Mouse (Mus musculus): ENCODE measurements around the gene Gm1043. TPM values are rescaled to one million over a fixed set of nuclear protein-coding genes. Genes with fewer than 3 reads are reported as not detected.

Gene Gm1043
- polyA plus RNA-seq, 1 experiment from 2014 or later, result not detected

DNA sequence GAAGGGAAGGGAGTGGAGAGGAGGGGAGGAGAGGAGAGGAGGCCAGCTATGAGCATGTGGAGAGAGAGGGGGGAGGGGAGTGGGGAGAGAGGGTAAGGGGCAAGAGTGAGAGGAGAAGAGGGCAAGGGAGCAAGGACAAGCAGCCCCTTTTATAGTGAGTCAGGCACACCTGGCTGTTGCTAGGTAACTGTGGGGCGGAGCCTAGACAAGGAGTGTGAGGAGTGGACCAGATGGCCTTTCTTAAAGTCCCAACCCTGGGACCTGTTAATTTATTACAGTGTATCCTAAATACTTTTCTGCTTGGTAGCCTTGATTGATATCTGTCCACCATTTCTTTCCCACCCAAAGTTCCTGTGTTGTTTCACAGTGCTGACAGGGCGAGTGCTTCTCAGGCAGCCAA is 36.1 kb upstream of the Gm1043 start:
- Histone ChIP-seq H3K9me3 (no peaks in the 10 kb centered on the region), H3K4me3 (no peak overlapping the region), H3K27ac (no peak overlapping the region), H3K27me3 (no peaks in the 10 kb centered on the region), H3K9ac (no peak overlapping the region), H3K4me2 (no peak overlapping the region), H3K4me1 (0 out of 2 replicates have a peak, but pooled peaks cover 5% of the 10 kb centered on the region), H3K36me3 (no peaks in the 10 kb centered on the region)
- ATAC-seq (ENCODE audit: borderline replicate concordance, extremely low read depth, low FRiP score, low TSS enrichment), result no peak
- WGBS, result 71% methylated on average over 2 of the region's 2 CpGs

DNA sequence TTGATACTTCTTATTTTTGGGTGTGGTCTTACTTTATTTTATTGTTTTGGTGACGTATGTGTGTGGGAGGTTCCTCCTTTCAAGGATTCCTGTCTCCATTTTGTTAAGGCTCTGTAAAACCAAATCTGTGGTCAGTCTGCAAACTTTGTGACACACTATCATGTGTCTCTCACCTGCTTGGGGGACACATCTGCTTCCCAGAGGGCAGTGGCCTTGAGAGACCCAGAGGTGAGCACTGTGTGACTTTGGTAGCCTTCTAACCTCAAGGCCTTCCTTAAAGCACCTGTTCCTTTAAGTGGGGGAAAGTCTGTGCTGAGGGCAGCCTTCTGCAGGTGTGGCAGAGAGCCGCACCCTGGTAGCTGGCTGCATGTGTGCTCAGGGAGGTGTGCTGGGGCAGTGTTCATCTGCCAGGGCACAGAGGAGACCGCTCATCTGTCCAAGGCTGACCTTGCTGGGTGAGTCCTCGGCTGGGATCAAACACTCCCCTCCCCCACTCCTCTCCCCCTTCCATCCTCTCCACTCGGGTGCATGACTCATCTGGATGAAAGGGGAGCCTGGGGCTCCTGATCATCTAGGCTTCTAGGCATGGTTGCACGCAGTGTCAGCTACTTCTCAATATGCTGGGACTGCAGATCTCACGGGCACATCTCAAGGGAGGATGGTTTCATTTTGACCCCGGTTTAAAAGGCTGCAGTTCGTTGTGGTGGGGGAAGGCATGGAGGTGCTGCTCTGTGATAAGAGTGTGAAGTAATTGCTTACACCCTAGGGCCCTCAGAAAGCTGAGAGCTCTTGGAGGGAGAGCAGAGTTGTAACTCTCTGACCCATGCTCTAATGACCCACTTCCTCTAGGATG is 34.4 kb upstream of the Gm1043 start:
- Histone ChIP-seq H3K9me3 (no peaks in the 10 kb centered on the region), H3K4me1 (0 out of 2 replicates have a peak, but pooled peaks cover 5% of the 10 kb centered on the region), H3K4me2 (no peak overlapping the region; the same call in 1 of the 2 replicates), H3K4me3 (no peak overlapping the region), H3K27ac (no peak overlapping the region), H3K36me3 (no peaks in the 10 kb centered on the region), H3K9ac (no peak overlapping the region), H3K27me3 (no peaks in the 10 kb centered on the region)
- ATAC-seq (ENCODE audit: borderline replicate concordance, extremely low read depth, low FRiP score, low TSS enrichment), result 0 out of 2 replicates have a peak, but pooled peaks have one; percentile 14
- WGBS, result 22% methylated on average over 9 of the region's 9 CpGs

DNA sequence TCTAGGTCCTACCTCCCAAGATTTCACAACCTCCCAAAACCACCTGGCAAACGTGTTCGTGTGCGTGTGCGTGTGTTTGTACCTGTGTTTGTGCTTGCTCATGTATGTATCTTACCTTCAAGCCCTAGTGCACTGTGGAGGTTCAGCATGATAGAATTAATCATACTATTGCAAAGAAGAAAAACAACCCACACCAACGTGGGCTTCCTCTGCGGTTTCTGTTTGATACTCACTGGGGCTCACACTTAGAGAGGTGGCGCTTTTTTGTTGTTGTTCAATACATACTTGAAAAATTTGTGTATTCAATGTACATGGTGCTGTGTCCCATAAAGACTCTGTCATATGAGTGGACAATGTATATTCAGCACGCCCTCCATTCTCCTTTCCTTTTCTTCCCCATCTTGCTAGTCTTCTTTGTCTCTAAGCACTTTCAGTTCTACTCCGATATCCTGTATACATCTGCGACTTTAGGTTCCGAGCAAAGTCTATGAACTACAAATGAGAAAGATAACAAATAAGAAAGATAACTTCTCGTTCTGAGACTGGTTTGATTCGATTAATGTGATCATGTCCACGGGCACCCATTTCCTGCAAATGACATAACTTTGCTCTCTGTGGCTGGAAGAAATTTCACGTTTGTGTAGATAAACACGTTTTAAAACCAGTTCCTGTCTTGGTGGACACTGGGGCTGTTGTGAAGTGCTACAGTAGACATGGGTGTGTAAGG is 33.6 kb upstream of the Gm1043 start:
- Histone ChIP-seq H3K4me2 (no peak overlapping the region), H3K9ac (no peak overlapping the region), H3K9me3 (no peaks in the 10 kb centered on the region), H3K27me3 (no peaks in the 10 kb centered on the region), H3K4me1 (0 out of 2 replicates have a peak, but pooled peaks cover 5% of the 10 kb centered on the region), H3K36me3 (no peaks in the 10 kb centered on the region), H3K27ac (no peak overlapping the region), H3K4me3 (no peak overlapping the region)
- ATAC-seq (ENCODE audit: borderline replicate concordance, extremely low read depth, low FRiP score, low TSS enrichment), result no peak
- WGBS, result 61% methylated on average over 16 of the region's 16 CpGs

- WGBS, result 75% methylated on average over 5 of the region's 5 CpGs
- H3K4me1 ChIP-seq, result 0 out of 2 replicates have a peak, but pooled peaks cover 5% of the 10 kb centered on the region
- H3K4me2 ChIP-seq, result no peak overlapping the region
- H3K27ac ChIP-seq, result no peak overlapping the region
- H3K27me3 ChIP-seq, result no peaks in the 10 kb centered on the region
- no peak overlapping the region for H3K9ac ChIP-seq
- no peaks in the 10 kb centered on the region for H3K36me3 ChIP-seq
- no peaks in the 10 kb centered on the region for H3K9me3 ChIP-seq
- ATAC-seq (ENCODE audit: borderline replicate concordance, extremely low read depth, low FRiP score, low TSS enrichment), result no peak
- no peak overlapping the region for H3K4me3 ChIP-seq
Observed at GRCm38 (mm10) chr5:37052846-37053245, 32.3 kb upstream of the Gm1043 start.

GRCm38 (mm10) chr5:37055789-37056188 is 29.4 kb upstream of the Gm1043 start:
- Histone ChIP-seq H3K9ac (no peak overlapping the region), H3K36me3 (no peaks in the 10 kb centered on the region), H3K4me2 (no peak overlapping the region), H3K9me3 (no peaks in the 10 kb centered on the region), H3K4me1 (0 out of 2 replicates have a peak, but pooled peaks cover 1% of the 10 kb centered on the region), H3K27me3 (no peaks in the 10 kb centered on the region), H3K27ac (no peak overlapping the region), H3K4me3 (no peak overlapping the region)
- WGBS, result 87% methylated on average over 1 of the region's 1 CpGs
- ATAC-seq (ENCODE audit: borderline replicate concordance, extremely low read depth, low FRiP score, low TSS enrichment), result no peak

DNA sequence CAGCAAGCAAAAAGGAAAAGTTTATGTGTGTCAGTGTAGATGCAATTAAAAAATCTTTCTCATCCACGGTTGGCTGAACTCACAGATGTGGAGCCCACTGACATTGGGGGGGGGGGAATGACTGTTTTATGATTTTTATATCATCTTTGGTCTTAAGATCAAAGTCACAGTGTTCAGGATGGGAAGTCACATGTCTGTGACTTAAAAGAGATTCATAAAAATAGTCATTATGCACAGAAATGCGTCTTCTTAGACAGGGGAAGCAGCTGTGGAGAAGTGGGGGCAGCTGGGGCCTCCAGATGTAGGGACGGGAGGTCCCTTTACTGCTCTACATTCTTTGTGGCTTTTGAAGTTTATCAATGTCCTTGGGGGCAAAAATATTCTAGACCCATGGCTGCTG is 28.7 kb upstream of the Gm1043 start:
- WGBS, result 37% methylated on average over 3 of the region's 3 CpGs
- Histone ChIP-seq H3K4me2 (no peak overlapping the region), H3K27ac (no peak overlapping the region), H3K27me3 (no peaks in the 10 kb centered on the region), H3K36me3 (no peaks in the 10 kb centered on the region), H3K9me3 (no peaks in the 10 kb centered on the region), H3K4me1 (no peaks in the 10 kb centered on the region), H3K4me3 (no peak overlapping the region), H3K9ac (no peak overlapping the region)
- ATAC-seq (ENCODE audit: borderline replicate concordance, extremely low read depth, low FRiP score, low TSS enrichment), result no peak

- WGBS, result 80% methylated on average over 8 of the region's 8 CpGs
Observed at GRCm38 (mm10) chr5:37061612-37062011, 23.6 kb upstream of the Gm1043 start.

GRCm38 (mm10) chr5:37064454-37065449 is 20.4 kb upstream of the Gm1043 start:
- H3K36me3 ChIP-seq, result no peaks in the 10 kb centered on the region
- H3K4me2 ChIP-seq, result no peak overlapping the region
- no peaks in the 10 kb centered on the region for H3K27me3 ChIP-seq
- H3K4me3 ChIP-seq, result no peak overlapping the region
- no peaks in the 10 kb centered on the region for H3K9me3 ChIP-seq
- no peak overlapping the region for H3K9ac ChIP-seq
- WGBS, result 72% methylated on average over 13 of the region's 13 CpGs
- H3K4me1 ChIP-seq, result no peaks in the 10 kb centered on the region
- no peak overlapping the region for H3K27ac ChIP-seq
- ATAC-seq (ENCODE audit: borderline replicate concordance, extremely low read depth, low FRiP score, low TSS enrichment), result no peak

More at GRCm38 (mm10) chr5:37061612-37062011, 23.6 kb upstream of the Gm1043 start:
- no peak for ATAC-seq (ENCODE audit: borderline replicate concordance, extremely low read depth, low FRiP score, low TSS enrichment)
- Histone ChIP-seq H3K4me2 (no peak overlapping the region), H3K27ac (no peak overlapping the region), H3K4me3 (no peak overlapping the region), H3K27me3 (no peaks in the 10 kb centered on the region), H3K9me3 (no peaks in the 10 kb centered on the region), H3K36me3 (no peaks in the 10 kb centered on the region), H3K4me1 (no peaks in the 10 kb centered on the region), H3K9ac (no peak overlapping the region)

- H3K27me3 ChIP-seq, result no peaks in the 10 kb centered on the region
- H3K9me3 ChIP-seq, result no peaks in the 10 kb centered on the region
- no peaks in the 10 kb centered on the region for H3K4me1 ChIP-seq
- no peak overlapping the region for H3K4me2 ChIP-seq
- no peak overlapping the region for H3K9ac ChIP-seq
- no peaks in the 10 kb centered on the region for H3K36me3 ChIP-seq
- no peak for ATAC-seq (ENCODE audit: borderline replicate concordance, extremely low read depth, low FRiP score, low TSS enrichment)
- 50% methylated on average over 8 of the region's 8 CpGs for WGBS
- no peak overlapping the region for H3K4me3 ChIP-seq
- H3K27ac ChIP-seq, result no peak overlapping the region
Observed at GRCm38 (mm10) chr5:37066703-37067568, 18.2 kb upstream of the Gm1043 start.

DNA sequence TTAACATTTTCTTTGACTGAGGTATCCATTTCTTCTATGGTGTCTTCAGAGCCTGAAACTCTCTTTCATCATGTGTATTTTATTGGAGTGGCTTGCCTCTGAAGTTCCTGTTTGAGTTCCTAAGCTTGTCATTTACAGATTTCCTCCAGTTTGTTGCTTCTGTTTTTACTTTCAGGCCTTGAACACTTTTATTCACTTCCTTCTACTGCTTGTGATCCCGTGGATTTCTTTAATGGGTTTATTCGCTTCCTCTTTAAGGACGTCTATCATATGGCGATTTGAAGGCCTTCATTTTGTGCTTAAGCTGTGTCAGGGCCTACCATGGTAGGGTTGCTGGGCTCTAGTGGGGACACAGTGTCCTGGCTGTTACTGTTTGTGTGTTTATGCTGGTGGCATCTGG is 11.5 kb upstream of the Gm1043 start:
- Histone ChIP-seq H3K4me3 (no peak overlapping the region), H3K9me3 (no peaks in the 10 kb centered on the region), H3K4me1 (no peaks in the 10 kb centered on the region), H3K36me3 (no peaks in the 10 kb centered on the region), H3K4me2 (no peak overlapping the region), H3K27ac (no peak overlapping the region), H3K27me3 (peaks cover 14% of the 10 kb centered on the region), H3K9ac (no peak overlapping the region)
- no peak for ATAC-seq (ENCODE audit: borderline replicate concordance, extremely low read depth, low FRiP score, low TSS enrichment)
- 81% methylated on average over 4 of the region's 4 CpGs for WGBS
